Mouse (Mus musculus): Measurements from ENCODE around the gene Prx.
A peak's percentile ranks its signal among the peaks of the same experiment; 100 is the strongest.
"Not testable (repeated sequence)": the region's sequence is repeated elsewhere in the genome, so short reads cannot be mapped to it uniquely, and the experiment has no call there.

Gene Prx

DNA sequence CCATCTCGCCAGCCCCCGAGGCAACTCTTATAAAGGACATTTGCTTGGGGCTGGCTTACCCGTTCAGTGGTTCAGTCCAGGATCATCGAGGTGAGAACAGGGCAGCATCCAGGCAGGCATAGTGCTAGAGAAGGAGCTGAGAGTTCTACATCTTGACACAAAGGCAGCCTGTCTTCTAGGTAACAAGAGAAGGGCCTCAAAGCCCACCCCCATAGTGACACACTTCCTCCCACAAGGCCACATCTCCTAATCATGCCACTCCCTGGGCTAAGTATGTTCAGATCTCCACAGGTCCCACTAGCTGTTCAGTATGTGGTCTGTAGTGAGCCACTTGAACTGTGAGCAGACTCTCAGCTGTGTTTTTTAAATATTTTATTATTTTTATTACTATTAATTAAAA lies 15.3 kb upstream of the Prx start:
- no peak for DNase-seq (ENCODE audit: low spot score in 2 of 2)

DNA sequence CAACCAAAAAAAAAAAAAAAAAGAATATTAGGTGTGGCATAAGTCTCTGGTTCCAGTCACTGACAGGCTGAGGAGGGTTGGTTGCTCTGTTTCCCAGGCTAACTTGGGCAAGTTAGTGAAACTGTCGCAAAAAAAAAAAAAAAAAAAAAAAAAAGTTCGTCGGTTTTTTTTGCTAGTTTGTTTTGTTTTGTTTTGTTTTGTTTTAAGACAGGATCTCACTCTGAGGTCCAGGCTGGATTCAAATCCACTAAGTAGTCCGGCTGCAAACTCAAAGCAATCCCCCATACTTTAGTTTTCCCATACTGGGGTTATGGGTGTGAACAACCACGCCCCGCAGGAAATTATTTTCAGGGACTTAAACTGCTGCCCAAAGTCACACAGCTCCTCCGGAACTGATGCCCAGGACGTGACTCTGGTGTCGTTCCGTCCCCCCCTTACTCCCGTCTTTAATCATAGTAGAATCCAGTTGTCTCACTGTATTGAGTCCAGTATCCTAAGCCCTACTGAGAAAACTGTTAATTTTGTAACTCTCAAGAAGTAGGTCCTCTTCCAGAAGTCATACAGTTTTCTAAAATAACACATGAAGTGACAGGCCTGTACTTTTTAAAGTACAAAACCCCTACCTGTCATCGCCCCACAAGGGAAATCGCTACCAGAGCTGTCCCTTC lies 12.9 kb upstream of the Prx start:
- peak in 1 of 2 experiments; percentile 37 for DNase-seq (ENCODE audit: low spot score in 2 of 2)

DNA sequence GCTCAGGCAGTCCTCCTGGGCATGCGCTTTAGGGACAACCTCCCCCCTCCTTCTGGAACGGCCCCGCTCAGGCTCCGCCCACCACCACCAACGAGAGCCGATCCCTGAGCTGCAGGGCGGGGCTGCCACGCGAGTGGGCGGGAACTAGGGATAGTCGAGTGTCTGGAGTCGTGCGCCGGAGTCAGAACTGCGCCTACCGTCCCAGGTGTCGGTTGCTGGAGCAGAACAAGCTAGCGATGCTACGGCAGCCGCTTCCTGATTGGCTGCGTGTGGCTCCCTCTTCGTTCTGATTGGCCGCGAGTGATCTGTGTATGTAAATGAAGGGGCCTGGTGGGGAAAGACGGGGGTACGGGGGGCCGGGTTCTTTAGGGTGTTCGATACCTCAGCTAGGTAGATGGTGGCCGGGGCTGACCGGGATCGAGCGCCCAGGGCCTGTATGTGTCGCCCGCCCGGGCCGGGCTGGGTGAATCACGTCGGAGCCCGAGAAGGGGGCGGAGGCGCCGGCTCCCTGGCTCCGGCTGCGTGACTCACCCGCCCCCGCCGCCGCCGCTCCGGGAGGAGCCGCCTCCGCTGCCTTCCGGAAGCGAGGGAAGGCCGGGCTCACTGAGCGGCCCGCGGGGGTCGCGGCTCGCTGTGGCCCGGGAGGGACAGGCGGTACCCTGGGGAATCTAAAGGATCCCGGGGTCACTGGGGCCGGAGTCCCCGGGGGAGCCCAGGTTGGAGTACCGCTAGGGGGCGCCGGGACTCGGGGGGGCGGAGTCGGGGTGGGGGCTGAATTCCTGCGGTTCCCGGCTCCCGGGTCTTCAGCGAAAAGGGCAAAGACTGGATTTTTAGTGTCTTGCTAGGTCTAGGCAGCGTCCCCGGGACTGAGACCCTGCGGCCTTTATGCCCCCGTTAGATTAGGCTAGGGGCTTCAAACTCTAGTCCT lies 12.1 kb upstream of the Prx start, which contains the start of gene Sertad1:
TSS of gene Sertad1 (plus strand) at position 141 of the 928 bp plus-strand sequence.
- peak; percentile 100 for DNase-seq (ENCODE audit: low spot score in 2 of 2)

GRCm38 (mm10) chr7:27487740-27488268 lies 11.3 kb upstream of the Prx start:
- DNase-seq (ENCODE audit: low spot score in 2 of 2), result peak; percentile 51 to 62

DNA sequence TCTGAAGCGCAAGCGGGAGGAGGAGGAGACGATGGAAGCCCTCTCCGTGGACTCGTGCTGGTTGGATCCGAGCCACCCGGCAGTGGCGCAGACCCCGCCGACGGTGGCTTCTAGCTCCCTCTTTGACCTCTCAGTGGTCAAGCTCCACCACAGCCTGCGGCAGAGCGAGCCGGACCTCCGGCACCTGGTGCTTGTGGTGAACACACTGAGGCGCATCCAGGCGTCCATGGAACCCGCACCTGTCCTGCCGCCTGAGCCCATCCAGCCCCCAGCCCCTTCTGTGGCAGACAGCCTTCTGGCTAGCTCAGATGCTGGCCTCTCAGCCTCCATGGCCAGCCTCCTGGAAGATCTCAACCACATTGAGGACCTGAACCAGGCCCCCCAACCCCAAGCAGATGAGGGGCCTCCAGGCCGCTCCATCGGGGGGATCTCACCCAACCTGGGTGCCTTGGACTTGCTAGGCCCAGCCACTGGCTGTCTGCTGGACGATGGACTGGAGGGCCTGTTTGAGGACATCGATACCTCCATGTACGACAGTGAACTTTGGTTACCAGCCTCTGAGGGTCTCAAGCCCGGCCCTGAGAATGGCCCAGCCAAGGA lies 9.8 kb upstream of the Prx start:
- no peak for DNase-seq (ENCODE audit: low spot score in 2 of 2)

GRCm38 (mm10) chr7:27490227-27490542 lies 8.9 kb upstream of the Prx start:
- DNase-seq (ENCODE audit: low spot score in 2 of 2), result no peak

GRCm38 (mm10) chr7:27490543-27491329 lies 8.4 kb upstream of the Prx start:
- peak; percentile 91 to 95 for DNase-seq (ENCODE audit: low spot score in 2 of 2)

DNA sequence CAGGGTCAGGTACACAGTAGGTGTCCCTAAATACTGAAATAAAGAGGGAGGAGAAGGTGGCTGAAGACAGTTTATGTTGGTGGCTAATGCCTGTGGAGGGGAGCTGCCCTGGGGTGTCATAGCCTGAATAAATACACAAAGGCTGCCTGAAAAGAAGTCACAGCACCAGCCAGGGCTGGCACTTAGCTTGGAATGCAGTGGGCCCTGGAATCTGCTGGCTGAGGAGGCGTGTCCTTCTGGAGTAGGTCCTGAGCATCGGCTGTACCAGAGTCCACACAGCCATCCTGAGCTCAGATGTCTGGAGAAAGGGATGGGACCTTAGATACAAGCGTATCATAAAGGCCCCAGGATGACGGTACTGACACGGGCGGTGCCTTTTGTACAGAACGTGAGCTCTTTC lies 7.3 kb upstream of the Prx start:
- no peak for DNase-seq (ENCODE audit: low spot score in 2 of 2)

- no peak for DNase-seq (ENCODE audit: low spot score in 2 of 2)
Measured at GRCm38 (mm10) chr7:27493022-27493421, 6.1 kb upstream of the Prx start.

GRCm38 (mm10) chr7:27493450-27493849 lies 5.7 kb upstream of the Prx start:
- no peak for DNase-seq (ENCODE audit: low spot score in 2 of 2)

DNA sequence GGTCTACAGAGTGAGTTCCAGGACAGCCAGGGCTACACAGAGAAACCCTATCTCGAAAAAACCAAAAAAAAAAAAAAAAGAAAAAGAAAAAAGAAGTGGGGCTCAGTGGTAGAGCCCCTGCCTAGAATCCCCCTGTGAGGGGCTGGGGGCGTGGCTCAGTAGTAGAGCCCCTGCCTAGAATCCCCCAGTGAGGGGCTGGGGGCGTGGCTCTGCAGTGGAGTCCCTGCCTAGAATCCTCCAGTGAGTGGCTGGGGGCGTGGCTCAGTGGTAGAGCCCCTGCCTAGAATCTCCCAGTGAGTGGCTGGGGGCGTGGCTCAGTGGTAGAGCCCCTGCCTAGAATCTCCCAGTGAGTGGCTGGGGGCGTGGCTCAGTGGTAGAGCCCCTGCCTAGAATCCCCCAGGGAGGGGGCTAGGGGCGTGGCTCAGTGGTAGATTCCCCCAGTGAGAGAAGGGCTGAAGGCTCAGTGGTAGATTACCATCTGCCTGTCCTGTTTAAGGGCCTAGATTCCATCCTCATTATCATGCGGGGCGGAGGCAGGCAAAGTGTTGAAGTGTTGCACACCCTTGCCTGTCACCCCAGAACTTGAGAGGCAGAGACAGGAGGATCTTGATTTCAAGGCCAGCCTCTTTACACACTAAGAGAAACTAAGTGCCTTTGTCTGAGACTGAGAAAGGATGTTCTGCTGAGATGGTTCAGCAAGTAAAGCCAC lies 4.3 kb upstream of the Prx start:
- DNase-seq (ENCODE audit: low spot score in 2 of 2), result not testable (repeated sequence)

DNA sequence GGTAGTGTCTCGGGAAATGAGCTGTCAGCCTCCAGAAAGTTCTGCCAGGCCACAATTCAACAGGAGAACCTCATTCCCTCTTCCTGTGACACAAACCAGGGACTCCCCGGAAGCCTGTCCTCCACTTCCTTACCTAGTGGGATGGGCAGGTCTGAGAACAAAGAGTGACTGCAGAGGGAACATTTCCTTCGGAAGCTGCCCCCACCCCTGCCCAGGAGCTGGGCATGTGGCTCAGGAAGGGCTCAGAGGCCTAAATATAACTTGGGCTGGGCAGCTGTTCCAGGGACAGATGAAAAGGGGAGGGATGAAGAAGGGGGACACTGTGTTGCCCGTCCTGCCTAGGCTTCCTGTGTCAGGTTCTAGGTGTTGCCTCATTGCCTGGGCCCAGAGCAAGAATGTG lies 2.5 kb downstream of the Prx start:
- DNase-seq (ENCODE audit: low spot score in 2 of 2), result no peak

GRCm38 (mm10) chr7:27506765-27507370 lies 7.7 kb downstream of the Prx start:
- DNase-seq (ENCODE audit: low spot score in 2 of 2), result no peak

DNA sequence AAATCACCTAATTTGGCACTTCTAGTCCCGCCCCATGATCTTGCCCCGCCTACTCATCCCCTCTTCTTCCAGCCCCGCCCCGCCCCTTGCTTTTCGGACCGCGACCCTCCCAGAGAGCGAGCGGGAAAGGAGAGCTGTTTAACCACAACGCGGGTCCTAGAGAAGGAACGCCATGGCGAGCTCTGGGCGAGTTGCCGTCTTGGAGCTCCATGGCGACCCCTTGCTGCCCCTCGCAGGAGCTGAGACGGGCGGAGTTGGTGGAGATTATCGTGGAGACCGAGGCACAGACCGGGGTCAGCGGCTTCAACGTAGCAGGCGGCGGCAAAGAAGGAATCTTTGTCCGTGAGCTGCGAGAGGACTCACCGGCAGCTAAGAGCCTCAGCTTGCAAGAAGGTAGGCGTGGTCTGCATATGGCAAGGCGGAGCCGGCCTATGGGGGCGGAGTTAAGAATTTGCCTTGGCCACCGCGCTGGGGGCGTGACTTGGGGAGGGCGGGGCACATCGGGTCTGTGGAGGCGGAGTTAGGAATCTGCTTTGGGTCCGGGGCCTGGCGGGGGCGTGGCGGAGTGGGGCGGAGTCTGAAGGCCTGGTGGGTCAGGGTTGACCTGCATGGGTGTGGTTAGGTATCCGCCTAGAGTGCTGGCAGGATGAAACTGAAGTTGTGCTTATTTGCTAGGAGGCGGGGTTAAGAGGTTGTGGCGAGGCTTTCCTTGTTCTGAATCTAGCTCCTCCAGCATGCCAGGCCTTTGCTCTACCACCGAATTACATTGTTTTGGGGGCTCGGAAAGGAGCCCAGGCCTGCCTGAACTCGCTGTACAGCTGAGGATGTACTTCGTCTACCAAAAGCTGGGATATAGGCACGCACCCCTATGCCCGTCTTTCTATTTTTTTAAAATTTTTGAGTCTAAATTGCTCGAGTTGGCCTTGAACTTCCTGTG lies 8.9 kb downstream of the Prx start:
- peak; percentile 100 for DNase-seq (ENCODE audit: low spot score in 2 of 2)

- peak; percentile 33 to 60 for DNase-seq (ENCODE audit: low spot score in 2 of 2)
Measured at GRCm38 (mm10) chr7:27508648-27509005, 9.5 kb downstream of the Prx start.

DNA sequence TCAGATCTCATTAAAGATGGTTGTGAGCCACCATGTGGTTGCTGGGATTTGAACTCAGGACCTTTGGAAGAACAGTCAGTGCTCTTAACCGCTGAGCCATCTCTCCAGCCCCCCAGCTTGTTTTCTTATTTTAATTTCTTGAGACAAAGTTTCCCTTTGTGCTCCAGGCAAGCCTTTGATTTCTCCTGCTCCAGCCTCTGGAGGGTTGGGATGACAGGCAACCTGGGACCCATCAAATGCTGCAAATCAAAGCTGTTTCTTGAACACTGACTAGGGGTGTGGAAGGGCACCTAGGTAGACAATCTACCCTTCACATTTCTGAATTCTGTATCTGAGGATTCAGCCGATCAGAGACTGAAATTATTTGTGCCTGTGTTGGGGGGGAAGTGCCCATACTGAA lies 11.7 kb downstream of the Prx start:
- no peak for DNase-seq (ENCODE audit: low spot score in 2 of 2)

- no peak for DNase-seq (ENCODE audit: low spot score in 2 of 2)
Measured at GRCm38 (mm10) chr7:27514961-27515360, 15.8 kb downstream of the Prx start.

DNA sequence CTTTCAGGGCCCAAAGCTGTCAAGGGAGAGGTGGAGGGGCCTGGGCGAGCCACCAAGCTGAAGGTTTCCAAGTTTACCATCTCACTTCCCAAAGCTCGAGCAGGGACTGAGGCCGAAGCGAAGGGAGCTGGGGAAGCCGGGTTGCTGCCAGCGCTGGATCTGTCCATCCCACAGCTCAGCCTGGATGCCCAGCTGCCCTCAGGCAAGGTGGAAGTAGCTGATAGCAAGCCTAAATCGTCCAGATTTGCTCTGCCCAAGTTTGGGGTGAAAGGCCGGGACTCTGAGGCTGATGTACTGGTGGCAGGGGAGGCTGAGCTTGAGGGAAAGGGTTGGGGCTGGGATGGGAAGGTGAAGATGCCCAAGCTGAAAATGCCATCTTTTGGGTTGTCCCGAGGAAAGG lies 19.2 kb downstream of the Prx start:
- DNase-seq (ENCODE audit: low spot score in 2 of 2), result no peak

DNA sequence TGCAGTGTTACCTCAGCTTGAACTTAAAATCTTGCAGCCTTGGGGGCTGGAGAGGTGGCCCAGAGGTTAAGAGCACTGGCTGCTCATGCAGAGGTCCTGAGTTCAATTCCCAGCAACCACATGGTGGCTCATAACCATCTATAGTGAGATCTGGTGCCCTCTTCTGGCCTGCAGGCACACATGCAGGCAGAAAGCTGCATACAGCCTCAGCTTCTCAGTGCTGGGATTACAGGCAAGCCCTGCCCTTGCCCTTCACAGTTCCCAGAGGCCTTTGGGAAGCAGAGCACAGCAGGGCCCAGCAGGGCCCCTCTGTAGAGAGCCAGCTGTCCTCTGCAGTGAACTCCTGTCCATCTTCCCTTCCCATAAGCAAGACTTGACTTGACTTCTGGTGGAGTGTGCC lies 21.0 kb downstream of the Prx start:
- no peak for DNase-seq (ENCODE audit: low spot score in 2 of 2)

- peak; percentile 22 to 23 for DNase-seq (ENCODE audit: low spot score in 2 of 2)
Measured at GRCm38 (mm10) chr7:27520599-27520998, 21.5 kb downstream of the Prx start.
